In genomic region chr16:93543704-93544103, GRCm38 (mm10) we compare ENCODE assay signal across 8 mouse cellular contexts.
DNase-seq lines count a peak whose midpoint lies in the region; ATAC-seq and TF ChIP-seq lines count a peak whose summit lies in the region.

No protein-coding gene starts in this region.

- intact Hi-C loops in heart, postnatal 25 days (cut with DNase I), result loop anchor here (2.0 to 5.0 kb wide), 3 partner anchors 91 to 1023 kb away; no protein-coding TSS in a partner anchor

- H3K4me2 ChIP-seq in embryonic facial prominence, embryonic 14.5 days (ENCODE audit: low read depth, low read length), result peak overlapping the region; percentile 7; the same call in 1 of the 2 replicates
- H3K4me2 ChIP-seq in hindbrain, embryonic 11.5 days (replicated peaks; ENCODE audit: low read depth, low read length), result no peak overlapping the region

- peak; percentile 51 to 75 for DNase-seq in heart, adult 18-20 months
- DNase-seq in heart, postnatal 25 days (ENCODE audit: low spot score), result no peak
- DNase-seq in embryonic facial prominence, embryonic 14.5 days (ENCODE audit: low spot score), result peak; percentile 92
- DNase-seq in hindbrain, embryonic 11.5 days (ENCODE audit: low spot score), result peak; percentile 84
- DNase-seq in layer of hippocampus, postnatal 10 days (ENCODE audit: low spot score in 2 of 2), result peak; percentile 68 to 74
- DNase-seq in lung, postnatal 36 days, result peak; percentile 84
- peak; percentile 31 for DNase-seq in right cerebral cortex, postnatal 25 days

- no peaks in the 10 kb centered on the region; the same call in 1 of the 2 replicates for H3K27me3 ChIP-seq in embryonic facial prominence, embryonic 14.5 days (replicated peaks; ENCODE audit: control insufficient read depth, insufficient read depth, low read length)
- no peaks in the 10 kb centered on the region for H3K27me3 ChIP-seq in hindbrain, embryonic 11.5 days (ENCODE audit: control insufficient read depth, insufficient read depth, low read length)

- H3K27ac ChIP-seq in bone marrow, adult 2 months (ENCODE audit: control insufficient read depth, insufficient read depth, low read depth, low read length, poor library complexity), result no peak overlapping the region
- H3K27ac ChIP-seq in embryonic facial prominence, embryonic 14.5 days (replicated peaks; ENCODE audit: low read depth, low read length), result no peak overlapping the region
- H3K27ac ChIP-seq in hindbrain, embryonic 11.5 days (ENCODE audit: low read depth, low read length), result no peak overlapping the region

- TF ChIP-seq CTCF in bone marrow, adult 2 months (IDR thresholded peaks at IDR 0.05; ENCODE audit: control insufficient read depth, insufficient read depth, low read length), result 0 out of 2 replicates have a peak, but pooled peaks have one; percentile 15

- no peaks in the 10 kb centered on the region for H3K9me3 ChIP-seq in embryonic facial prominence, embryonic 14.5 days (ENCODE audit: control insufficient read depth, low read length)
- H3K9me3 ChIP-seq in hindbrain, embryonic 11.5 days (ENCODE audit: control insufficient read depth, low read length), result no peaks in the 10 kb centered on the region

- TF ChIP-seq POLR2A in bone marrow, adult 2 months (IDR thresholded peaks at IDR 0.05; ENCODE audit: borderline replicate concordance, control insufficient read depth, low read depth, low read length), result no peak

- no peaks in the 10 kb centered on the region for H3K36me3 ChIP-seq in embryonic facial prominence, embryonic 14.5 days (ENCODE audit: control insufficient read depth, insufficient read depth, low read length)
- no peaks in the 10 kb centered on the region for H3K36me3 ChIP-seq in hindbrain, embryonic 11.5 days (ENCODE audit: control insufficient read depth, insufficient read depth, low read length)

- no peak overlapping the region for H3K4me3 ChIP-seq in bone marrow, adult 2 months (replicated peaks; ENCODE audit: control insufficient read depth, low read depth, low read length)
- H3K4me3 ChIP-seq in embryonic facial prominence, embryonic 14.5 days (ENCODE audit: low read depth, low read length), result no peak overlapping the region
- no peak overlapping the region for H3K4me3 ChIP-seq in hindbrain, embryonic 11.5 days (ENCODE audit: low read depth, low read length)

- ATAC-seq in embryonic facial prominence, embryonic 14.5 days (ENCODE audit: low read depth), result peak; percentile 84
- no peak for ATAC-seq in hindbrain, embryonic 11.5 days (ENCODE audit: low FRiP score)

- H3K4me1 ChIP-seq in bone marrow, adult 2 months (ENCODE audit: control insufficient read depth, insufficient read depth, low read length), result no peaks in the 10 kb centered on the region
- 0 out of 2 replicates have a peak, but pooled peaks cover 3% of the 10 kb centered on the region for H3K4me1 ChIP-seq in embryonic facial prominence, embryonic 14.5 days (ENCODE audit: control insufficient read depth, insufficient read depth, low read length)
- H3K4me1 ChIP-seq in hindbrain, embryonic 11.5 days (replicated peaks; ENCODE audit: control insufficient read depth, insufficient read depth, low read length), result no peaks in the 10 kb centered on the region

- WGBS in bone marrow, adult 2 months, result 2% methylated on average over 8 of the region's 8 CpGs
- whole genome bisulfite sequencing in embryonic facial prominence, embryonic 14.5 days, result 2% methylated on average over 8 of the region's 8 CpGs
- WGBS in hindbrain, embryonic 11.5 days, result 8% methylated on average over 8 of the region's 8 CpGs

- H3K9ac ChIP-seq in embryonic facial prominence, embryonic 14.5 days (ENCODE audit: low read depth, low read length), result no peak overlapping the region
- H3K9ac ChIP-seq in hindbrain, embryonic 11.5 days (ENCODE audit: low read depth, low read length), result no peak overlapping the region
